In genomic region chr12:116145246-116145645, GRCm38 (mm10) we compare ENCODE assay signal across 11 mouse cellular contexts.
DNase-seq lines count a peak whose midpoint lies in the region; ATAC-seq and TF ChIP-seq lines count a peak whose summit lies in the region.
"Had no signal": no experiment of that assay in that cellular context is flagged by ENCODE, and none has a peak within 500 bp of the region (broad histone marks: within the 10 kb centered on the region; RNA-seq: fewer than 3 reads in every experiment).

No protein-coding gene starts in this region.

- peak; percentile 31 for DNase-seq in gastrocnemius, postnatal 25 days
- no peak for DNase-seq in gastrocnemius, postnatal 14 days
- peak; percentile 50 to 57 for DNase-seq in spleen, adult 2 months (ENCODE audit: low read depth in 1 of 2, low spot score in 2 of 2)
- no peak for DNase-seq in forebrain, embryonic 14.5 days (ENCODE audit: low spot score)
- no peak for DNase-seq in urinary bladder, postnatal 25 days (ENCODE audit: low spot score)
- DNase-seq: adrenal gland, adult 2 months; left cerebral cortex, postnatal 4 days had no signal

- no peak for TF ChIP-seq CTCF in spleen, adult 2 months (IDR thresholded peaks at IDR 0.05; ENCODE audit: extremely low read depth, insufficient read depth, insufficient read length, insufficient replicate concordance)

- H3K27ac ChIP-seq in spleen, adult 2 months (ENCODE audit: insufficient read depth, low read length) = peak overlapping the region; percentile 24
- H3K27ac ChIP-seq in forebrain, embryonic 14.5 days (ENCODE audit: low read depth, low read length) = no peak overlapping the region
- no peak overlapping the region for H3K27ac ChIP-seq in kidney, embryonic 14.5 days (ENCODE audit: low read depth, low read length)

- H3K9me3 ChIP-seq in forebrain, embryonic 14.5 days (replicated peaks; ENCODE audit: control insufficient read depth, low read length) = no peaks in the 10 kb centered on the region
- no peaks in the 10 kb centered on the region for H3K9me3 ChIP-seq in kidney, embryonic 14.5 days (ENCODE audit: control insufficient read depth, low read length)

- no peak for TF ChIP-seq POLR2A in spleen, adult 2 months (IDR thresholded peaks at IDR 0.05; ENCODE audit: low read depth, low read length)

- H3K36me3 ChIP-seq in spleen, adult 2 months (ENCODE audit: control insufficient read depth, insufficient read depth, low read length) = no peaks in the 10 kb centered on the region
- no peaks in the 10 kb centered on the region for H3K36me3 ChIP-seq in forebrain, embryonic 14.5 days (ENCODE audit: control insufficient read depth, insufficient read depth, low read length)
- H3K36me3 ChIP-seq in kidney, embryonic 14.5 days (ENCODE audit: control insufficient read depth, insufficient read depth, low read length) = no peaks in the 10 kb centered on the region

- H3K4me1 ChIP-seq in spleen, adult 2 months (ENCODE audit: control insufficient read depth, insufficient read depth, insufficient read length) = peaks cover 22% of the 10 kb centered on the region; the same call in 1 of the 2 replicates
- no peaks in the 10 kb centered on the region for H3K4me1 ChIP-seq in forebrain, embryonic 14.5 days (ENCODE audit: control insufficient read depth, insufficient read depth, low read length)
- H3K4me1 ChIP-seq in kidney, embryonic 14.5 days (ENCODE audit: control insufficient read depth, insufficient read depth, low read length) = no peaks in the 10 kb centered on the region

- intact Hi-C loops in gastrocnemius, postnatal 14 days (cut with DNase I; ENCODE audit: low total_unique reads) = no loop called here

- no peaks in the 10 kb centered on the region for H3K27me3 ChIP-seq in spleen, adult 2 months (ENCODE audit: control insufficient read depth, insufficient read depth, low read length)
- no peaks in the 10 kb centered on the region for H3K27me3 ChIP-seq in forebrain, embryonic 14.5 days (replicated peaks; ENCODE audit: control insufficient read depth, insufficient read depth, low read length)
- no peaks in the 10 kb centered on the region for H3K27me3 ChIP-seq in kidney, embryonic 14.5 days (ENCODE audit: control insufficient read depth, insufficient read depth, low read length)

- 0% methylated on average over 5 of the region's 5 CpGs for WGBS in spleen, adult 2 months
- 44% methylated on average over 5 of the region's 5 CpGs for WGBS in forebrain, embryonic 14.5 days
- WGBS in kidney, embryonic 14.5 days = 58% methylated on average over 5 of the region's 5 CpGs

- no peak overlapping the region for H3K4me3 ChIP-seq in spleen, adult 2 months (ENCODE audit: extremely low read depth, insufficient read depth, insufficient read length)
- no peak overlapping the region for H3K4me3 ChIP-seq in forebrain, embryonic 14.5 days (ENCODE audit: low read depth, low read length)
- no peak overlapping the region for H3K4me3 ChIP-seq in kidney, embryonic 14.5 days (ENCODE audit: low read length)

- no peak overlapping the region for H3K4me2 ChIP-seq in forebrain, embryonic 14.5 days (ENCODE audit: low read length)
- no peak overlapping the region for H3K4me2 ChIP-seq in kidney, embryonic 14.5 days (replicated peaks; ENCODE audit: low read depth, low read length)

- no peak overlapping the region for H3K9ac ChIP-seq in forebrain, embryonic 14.5 days (ENCODE audit: low read length)
- H3K9ac ChIP-seq in kidney, embryonic 14.5 days (ENCODE audit: low read depth, low read length) = no peak overlapping the region

- ATAC-seq in CD4-positive, CD25-positive, alpha-beta regulatory T cell, adult 4 months = peak; percentile 88
- peak; percentile 89 for ATAC-seq in inflammation-experienced regulatory T-cells, adult 6 months
- no peak for ATAC-seq in forebrain, embryonic 14.5 days
- ATAC-seq in kidney, embryonic 14.5 days (ENCODE audit: low FRiP score, low TSS enrichment) = no peak
- ATAC-seq: intestine, postnatal 0 days had no signal

Comparison
In these comparisons a context has a peak if more than half of its experiments do, and no peak if none do; other contexts are left out.
1. DNase-seq: peak in gastrocnemius, postnatal 25 days (single experiment) and spleen, adult 2 months (2 of 2); none in gastrocnemius, postnatal 14 days (single experiment), forebrain, embryonic 14.5 days (single experiment) and urinary bladder, postnatal 25 days (single experiment).
2. ATAC-seq: peak in CD4-positive, CD25-positive, alpha-beta regulatory T cell, adult 4 months (single experiment) and inflammation-experienced regulatory T-cells, adult 6 months (single experiment); none in forebrain, embryonic 14.5 days (single experiment) and kidney, embryonic 14.5 days (single experiment).